Mouse (Mus musculus) hindlimb bud, embryonic 11.5 days (tissue): ENCODE results near the gene Krt25.

ENCODE experiments used
- DNase-seq: peaks from one replicate; pipeline ENCODE4 v3.0.0-alpha.2; 2012; ENCODE audit warnings: low read depth, low spot score; ENCODE audit errors: extremely low spot score

The Krt25 gene

GRCm38 (mm10) chr11:99279986-99280385 is 42.8 kb downstream of the Krt25 start:
- DNase-seq: no peak

GRCm38 (mm10) chr11:99276786-99277185 is 46.0 kb downstream of the Krt25 start:
- DNase-seq: no peak

GRCm38 (mm10) chr11:99275624-99276023 is 47.1 kb downstream of the Krt25 start:
- DNase-seq: no peak

- DNase-seq: no peak
Measured at GRCm38 (mm10) chr11:99272721-99273120, 50.0 kb downstream of the Krt25 start.

GRCm38 (mm10) chr11:99269192-99269591 is 53.6 kb downstream of the Krt25 start:
- no peak for DNase-seq

GRCm38 (mm10) chr11:99265796-99266195 is 57.0 kb downstream of the Krt25 start:
- no peak for DNase-seq
